Mouse (Mus musculus): Measurements from ENCODE around the gene Tkfc.
"Not testable (repeated sequence)": the region's sequence is repeated elsewhere in the genome, so short reads cannot be mapped to it uniquely, and the experiment has no call there.

Gene Tkfc

GRCm38 (mm10) chr19:10589127-10589857 is 16.2 kb downstream of the Tkfc start:
- no peak for DNase-seq (ENCODE audit: extremely low read depth, low read depth)

GRCm38 (mm10) chr19:10587231-10587630 is 18.2 kb downstream of the Tkfc start:
- no peak for DNase-seq (ENCODE audit: extremely low read depth, low read depth)

GRCm38 (mm10) chr19:10585112-10585511 is 20.3 kb downstream of the Tkfc start:
- no peak for DNase-seq (ENCODE audit: extremely low read depth, low read depth)

- no peak for DNase-seq (ENCODE audit: extremely low read depth, low read depth)
These were observed 21.8 kb downstream of the Tkfc start for GRCm38 (mm10) chr19:10583550-10584146.

GRCm38 (mm10) chr19:10581984-10582383 is 23.5 kb downstream of the Tkfc start:
- no peak for DNase-seq (ENCODE audit: extremely low read depth, low read depth)

- DNase-seq (ENCODE audit: extremely low read depth, low read depth): peak; percentile 55
These were observed 24.7 kb downstream of the Tkfc start for GRCm38 (mm10) chr19:10580761-10581160.

- DNase-seq (ENCODE audit: extremely low read depth, low read depth): no peak
These were observed 25.4 kb downstream of the Tkfc start for GRCm38 (mm10) chr19:10580102-10580501.

GRCm38 (mm10) chr19:10576690-10577561 is 28.5 kb downstream of the Tkfc start, which contains the start of the genes Cyb561a3 and Tmem138:
Gene Cyb561a3, plus strand, starts transcription at chr19:10577172.
Gene Tmem138, minus strand, starts transcription at chr19:10577362.
- peak; percentile 88 for DNase-seq (ENCODE audit: extremely low read depth, low read depth)

GRCm38 (mm10) chr19:10569627-10570026 is 35.8 kb downstream of the Tkfc start:
- no peak for DNase-seq (ENCODE audit: extremely low read depth, low read depth)

GRCm38 (mm10) chr19:10565217-10565616 is 40.2 kb downstream of the Tkfc start:
- DNase-seq (ENCODE audit: extremely low read depth, low read depth): no peak

GRCm38 (mm10) chr19:10564278-10564677 is 41.2 kb downstream of the Tkfc start:
- no peak for DNase-seq (ENCODE audit: extremely low read depth, low read depth)

GRCm38 (mm10) chr19:10562351-10562750 is 43.1 kb downstream of the Tkfc start:
- DNase-seq (ENCODE audit: extremely low read depth, low read depth): no peak

- DNase-seq (ENCODE audit: extremely low read depth, low read depth): no peak
These were observed 43.7 kb downstream of the Tkfc start for GRCm38 (mm10) chr19:10561558-10562314.

GRCm38 (mm10) chr19:10560108-10560507 is 45.3 kb downstream of the Tkfc start:
- no peak for DNase-seq (ENCODE audit: extremely low read depth, low read depth)

- DNase-seq (ENCODE audit: extremely low read depth, low read depth): not testable (repeated sequence)
These were observed 47.5 kb downstream of the Tkfc start for GRCm38 (mm10) chr19:10557837-10558375.

- DNase-seq (ENCODE audit: extremely low read depth, low read depth): no peak
These were observed 48.0 kb downstream of the Tkfc start for GRCm38 (mm10) chr19:10557430-10557829.

GRCm38 (mm10) chr19:10557001-10557400 is 48.5 kb downstream of the Tkfc start:
- no peak for DNase-seq (ENCODE audit: extremely low read depth, low read depth)

GRCm38 (mm10) chr19:10555624-10556510 is 49.6 kb downstream of the Tkfc start, which contains the start of gene Tmem216:
Gene Tmem216, minus strand, starts transcription at chr19:10556238.
- peak; percentile 69 for DNase-seq (ENCODE audit: extremely low read depth, low read depth)

GRCm38 (mm10) chr19:10539454-10539853 is 66.0 kb downstream of the Tkfc start:
- no peak for DNase-seq (ENCODE audit: extremely low read depth, low read depth)

All from MEL-GATA-1-ER (cell line).